Mouse (Mus musculus) spleen, postnatal 36 days (tissue): ENCODE data around the gene Dusp16.

Experiments
- DNase-seq, 2 experiments: peaks; one replicate each; pipeline ENCODE4 v3.0.0; 2022; ENCODE audit warnings: low spot score in 2 of 2, mixed read lengths in 1 of 2

Dusp16 gene

DNA sequence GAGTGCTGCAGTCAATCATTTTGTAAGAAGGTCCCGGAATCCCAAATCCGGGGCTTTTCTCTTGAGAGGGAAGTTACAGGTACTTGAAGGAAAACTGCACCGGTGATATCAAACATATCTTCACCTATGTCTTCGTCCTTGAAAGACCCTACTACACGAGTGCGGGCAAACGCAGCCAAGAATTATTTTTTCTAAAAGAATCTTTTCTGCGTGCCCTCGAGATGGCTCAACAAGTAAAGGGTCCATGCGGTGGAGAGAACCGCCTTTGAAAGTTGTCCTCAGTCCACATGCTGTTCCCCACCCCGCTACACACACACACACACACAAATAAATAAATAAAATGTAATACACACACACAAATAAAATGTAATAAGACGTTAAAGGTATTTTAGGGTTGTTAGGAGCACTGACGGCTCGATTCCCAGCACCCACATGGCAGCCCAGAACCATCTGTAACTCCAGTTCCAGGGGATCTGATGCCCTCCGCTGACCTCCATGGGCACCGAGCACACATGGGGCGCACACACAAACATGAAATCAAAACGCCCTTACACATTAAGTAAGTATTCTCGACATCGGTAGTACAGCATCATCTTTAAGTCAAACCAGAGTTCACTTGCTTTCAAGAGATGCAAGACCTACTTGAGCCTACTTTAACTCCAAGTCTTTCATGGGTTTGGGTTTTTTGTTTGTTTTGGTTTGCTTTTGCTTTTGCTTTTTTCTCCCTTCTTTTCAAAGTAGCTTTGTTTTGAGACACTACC lies 801 bp upstream of the Dusp16 start:
- no peak for DNase-seq

DNA sequence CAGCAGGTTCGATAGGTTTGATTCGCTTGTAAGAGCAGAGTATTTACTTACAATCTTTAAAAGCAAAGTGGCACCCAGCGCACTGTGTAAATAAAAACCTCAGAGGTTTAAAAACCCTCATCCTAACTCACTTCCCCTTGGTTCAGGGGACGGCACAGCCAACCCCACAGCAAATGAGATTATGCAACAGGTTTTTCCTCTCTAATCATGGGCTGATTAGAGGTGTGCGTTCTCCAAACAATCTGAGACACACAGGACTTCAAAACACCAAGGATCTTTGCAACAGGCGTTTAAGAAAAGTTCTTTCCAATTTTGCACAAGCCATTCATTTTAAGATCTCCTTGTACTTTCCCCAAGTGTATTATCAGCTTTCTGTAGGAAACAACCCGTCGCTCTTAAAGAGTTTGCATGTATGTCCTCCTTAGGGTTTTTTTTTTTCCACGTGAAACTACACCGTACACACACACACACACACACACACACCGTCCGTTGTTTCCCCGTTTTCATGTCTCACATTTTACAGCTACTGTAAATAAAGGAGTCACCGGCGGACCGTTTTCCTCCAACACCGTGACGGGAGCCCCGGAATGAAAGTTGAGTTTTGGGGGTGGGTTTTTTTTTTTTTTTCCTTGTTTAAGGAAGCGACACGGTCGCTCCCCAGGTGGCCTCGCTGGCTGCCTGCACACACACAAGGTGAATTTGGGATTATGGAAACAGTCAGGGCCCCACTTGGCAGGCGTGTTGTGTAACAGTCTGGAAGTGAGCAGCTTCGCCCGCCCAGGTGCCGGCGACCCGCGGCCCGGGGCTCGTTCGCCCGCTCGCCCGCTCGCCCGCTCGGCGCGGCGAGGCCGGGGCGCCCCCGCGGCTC lies 940 bp downstream of the Dusp16 start:
- DNase-seq: peak; percentile 29 to 40

DNA sequence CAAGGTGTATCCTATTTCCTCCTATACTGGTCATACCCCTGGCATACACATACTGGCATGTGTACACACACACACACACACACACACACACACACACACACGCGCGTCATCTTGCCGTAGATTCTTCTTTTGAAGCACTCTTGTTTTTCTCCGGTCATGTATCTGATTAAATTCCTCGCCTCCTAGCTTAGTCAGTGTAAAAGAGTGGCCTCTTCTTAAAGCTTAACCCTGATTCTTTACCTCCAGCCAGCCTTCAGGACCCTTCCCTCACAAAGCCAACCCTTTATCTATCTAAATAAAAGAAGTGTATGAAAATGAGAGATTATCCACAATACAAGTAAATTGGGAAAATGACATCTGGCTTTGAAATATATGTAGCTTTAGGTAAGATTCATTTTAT lies 3.3 kb downstream of the Dusp16 start:
- no peak for DNase-seq

DNA sequence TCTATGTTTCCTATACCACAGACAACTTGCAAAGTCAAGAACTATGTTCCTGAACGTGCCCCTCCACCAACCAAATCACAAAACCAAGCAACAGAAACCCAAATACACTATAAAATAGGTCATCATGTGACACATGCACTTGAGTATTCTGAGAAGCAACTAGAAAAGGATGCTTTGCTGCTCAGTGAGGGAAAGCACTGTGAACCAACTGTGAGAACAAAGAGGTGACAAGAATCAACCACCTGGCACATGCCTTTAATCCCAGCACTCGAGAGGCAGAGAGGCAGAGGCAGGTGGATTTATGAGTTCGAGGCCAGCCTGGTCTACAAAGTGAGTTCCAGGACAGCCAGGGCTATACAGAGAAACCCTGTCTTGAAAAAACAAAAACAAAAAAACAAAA lies 6.0 kb downstream of the Dusp16 start:
- DNase-seq: no peak

DNA sequence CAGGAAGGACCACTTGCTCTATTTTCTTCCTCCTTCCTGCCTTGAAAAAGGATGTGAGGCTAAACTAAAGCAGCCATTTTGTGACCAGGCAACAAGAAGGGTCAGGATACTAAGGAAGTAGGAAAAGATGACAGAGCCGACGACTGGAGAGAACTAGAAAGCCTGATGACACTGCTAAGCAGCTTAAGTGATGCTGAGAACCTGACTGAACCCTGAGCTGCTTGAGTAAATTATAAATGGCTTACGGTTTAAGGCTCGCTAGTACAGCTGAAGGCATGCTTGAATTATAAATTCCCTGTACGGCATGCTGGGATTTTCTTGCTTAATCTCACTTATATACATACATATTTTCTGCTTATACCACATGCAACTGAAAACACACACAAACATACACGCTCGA lies 9.5 kb downstream of the Dusp16 start:
- no peak for DNase-seq

- DNase-seq: no peak
Observed at GRCm38 (mm10) chr6:134781494-134781913, 10.9 kb downstream of the Dusp16 start.

DNA sequence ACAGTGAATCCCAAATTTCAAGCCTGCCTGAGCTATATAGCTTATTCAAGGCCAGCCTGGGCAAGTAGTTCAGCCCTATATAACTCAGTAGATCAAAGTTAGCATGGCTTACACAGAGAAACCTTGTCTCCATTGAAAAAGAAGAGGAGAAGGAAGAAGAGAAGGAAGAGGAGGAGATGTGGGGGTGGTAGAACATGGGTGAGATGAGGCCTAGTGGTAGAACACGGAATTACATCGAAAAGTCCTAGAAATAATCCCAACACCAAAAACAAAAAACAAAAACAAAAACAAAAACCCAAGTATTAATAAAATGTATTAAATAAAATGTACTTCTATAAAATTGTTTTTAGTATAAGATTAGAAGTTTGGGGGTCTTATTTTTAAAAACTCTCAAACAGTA lies 12.4 kb downstream of the Dusp16 start:
- DNase-seq: no peak

- DNase-seq: no peak
Observed at GRCm38 (mm10) chr6:134773961-134774360, 18.5 kb downstream of the Dusp16 start.

DNA sequence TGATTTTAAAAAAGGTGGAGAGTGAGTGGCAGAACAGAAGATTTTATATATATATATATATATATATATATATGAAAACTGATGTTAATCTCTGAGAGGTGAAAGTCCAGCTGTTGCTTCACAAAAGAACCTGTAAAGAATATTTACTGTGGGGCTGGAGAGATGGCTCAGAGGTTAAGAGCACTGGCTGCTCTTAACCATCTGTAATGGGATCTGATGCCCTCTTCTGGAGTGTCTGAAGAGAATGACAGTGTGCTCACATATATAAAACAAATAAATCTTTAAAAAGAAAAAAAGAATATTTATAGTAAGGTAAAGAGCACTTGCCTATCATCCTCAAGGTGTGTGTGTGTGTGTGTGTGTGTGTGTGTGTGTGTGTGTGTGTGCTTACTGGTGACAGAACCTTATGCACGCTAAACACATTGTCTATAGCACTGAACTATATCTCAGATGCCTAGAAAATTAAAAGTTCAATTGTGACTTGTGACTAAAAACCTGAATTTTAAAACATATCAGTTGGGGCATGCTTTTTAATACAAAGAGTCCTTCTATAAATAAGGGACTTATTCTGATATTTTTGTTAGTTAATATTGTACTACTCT lies 19.0 kb downstream of the Dusp16 start:
- no peak for DNase-seq

GRCm38 (mm10) chr6:134770339-134770738 lies 22.1 kb downstream of the Dusp16 start:
- DNase-seq: no peak

DNA sequence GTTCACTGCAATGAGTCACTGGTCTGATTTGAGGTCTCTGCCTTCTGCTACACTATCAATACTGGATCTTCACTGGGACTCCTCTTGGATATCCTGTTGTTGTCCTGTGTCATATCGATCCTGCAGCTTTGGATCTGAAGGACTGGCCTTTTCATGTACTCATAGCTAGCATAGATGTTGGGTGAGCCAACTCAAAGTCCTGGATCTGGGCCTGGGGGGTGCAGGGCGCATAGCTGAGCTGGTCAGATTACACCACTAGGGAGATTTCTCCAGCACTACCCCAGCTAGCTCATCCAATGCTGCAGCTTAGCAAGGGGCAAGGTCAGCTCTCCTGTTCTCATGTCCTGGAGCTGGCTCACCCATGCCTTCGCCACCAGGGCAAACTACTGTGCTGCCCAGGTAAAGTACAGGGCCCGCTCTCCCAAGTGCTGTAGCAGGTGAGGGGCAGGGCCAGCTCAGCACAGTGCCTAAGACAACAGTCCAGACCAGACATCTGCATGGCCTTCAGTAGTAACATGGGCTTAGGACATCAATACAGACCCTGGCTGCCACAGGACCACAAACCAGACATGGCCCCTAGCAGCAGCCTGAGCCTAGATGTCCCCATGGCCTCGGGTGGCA lies 27.9 kb downstream of the Dusp16 start:
- no peak for DNase-seq

GRCm38 (mm10) chr6:134763436-134763835 lies 29.0 kb downstream of the Dusp16 start:
- DNase-seq: no peak

- DNase-seq: no peak
Observed at GRCm38 (mm10) chr6:134761808-134762207, 30.6 kb downstream of the Dusp16 start.

- no peak for DNase-seq
Observed at GRCm38 (mm10) chr6:134760926-134761544, 31.4 kb downstream of the Dusp16 start.

- DNase-seq: no peak
Observed at GRCm38 (mm10) chr6:134756058-134756457, 36.4 kb downstream of the Dusp16 start.

GRCm38 (mm10) chr6:134753858-134754257 lies 38.6 kb downstream of the Dusp16 start:
- no peak for DNase-seq

GRCm38 (mm10) chr6:134753412-134753811 lies 39.0 kb downstream of the Dusp16 start:
- no peak for DNase-seq

- no peak for DNase-seq
Observed at GRCm38 (mm10) chr6:134751883-134752647, 40.4 kb downstream of the Dusp16 start.

- no peak for DNase-seq
Observed at GRCm38 (mm10) chr6:134751087-134751486, 41.3 kb downstream of the Dusp16 start.

DNA sequence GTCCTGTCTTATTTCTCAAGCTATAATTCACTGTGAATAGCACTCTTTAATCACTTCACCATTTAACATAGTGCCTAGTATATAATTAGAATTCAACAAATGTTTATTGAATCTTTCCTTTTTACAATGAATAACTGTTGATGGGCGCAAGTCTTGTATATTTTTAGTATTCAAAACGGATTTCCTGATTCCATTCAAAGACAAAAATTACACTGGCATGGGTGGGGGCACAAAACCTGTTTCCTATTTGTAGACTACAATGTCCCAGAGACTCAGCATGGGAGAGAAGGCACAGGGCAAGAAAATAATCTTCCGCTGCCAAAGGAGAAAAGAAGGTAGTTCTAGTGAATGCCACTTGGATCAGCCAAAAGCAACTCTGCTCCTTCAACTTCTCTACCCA lies 44.3 kb downstream of the Dusp16 start:
- DNase-seq: no peak

GRCm38 (mm10) chr6:134745876-134746275 lies 46.5 kb downstream of the Dusp16 start:
- DNase-seq: no peak
